Mouse (Mus musculus): Measurements from ENCODE around the gene Synj2.

- TF ChIP-seq CTCF (IDR thresholded peaks at IDR 0.05) (no peak), POLR2A (IDR thresholded peaks at IDR 0.05; ENCODE audit: insufficient read depth, low read depth, low read length) (no peak), EP300 (IDR thresholded peaks at IDR 0.05; ENCODE audit: insufficient read depth, low read depth, low read length) (no peak)
Measured at GRCm38 (mm10) chr17:6014985-6015384, 73.9 kb downstream of the Synj2 start.

Measured in heart, adult 2 months (tissue).